Mouse (Mus musculus) kidney, postnatal 10 days (tissue): ENCODE measurements around the gene Idh2.
"Not testable (repeated sequence)": the region's sequence is repeated elsewhere in the genome, so short reads cannot be mapped to it uniquely, and the experiment has no call there.

Source experiments
- DNase-seq: peaks from one replicate; pipeline ENCODE4 v3.0.0; 2021; ENCODE audit warnings: mixed read lengths

The Idh2 gene

DNA sequence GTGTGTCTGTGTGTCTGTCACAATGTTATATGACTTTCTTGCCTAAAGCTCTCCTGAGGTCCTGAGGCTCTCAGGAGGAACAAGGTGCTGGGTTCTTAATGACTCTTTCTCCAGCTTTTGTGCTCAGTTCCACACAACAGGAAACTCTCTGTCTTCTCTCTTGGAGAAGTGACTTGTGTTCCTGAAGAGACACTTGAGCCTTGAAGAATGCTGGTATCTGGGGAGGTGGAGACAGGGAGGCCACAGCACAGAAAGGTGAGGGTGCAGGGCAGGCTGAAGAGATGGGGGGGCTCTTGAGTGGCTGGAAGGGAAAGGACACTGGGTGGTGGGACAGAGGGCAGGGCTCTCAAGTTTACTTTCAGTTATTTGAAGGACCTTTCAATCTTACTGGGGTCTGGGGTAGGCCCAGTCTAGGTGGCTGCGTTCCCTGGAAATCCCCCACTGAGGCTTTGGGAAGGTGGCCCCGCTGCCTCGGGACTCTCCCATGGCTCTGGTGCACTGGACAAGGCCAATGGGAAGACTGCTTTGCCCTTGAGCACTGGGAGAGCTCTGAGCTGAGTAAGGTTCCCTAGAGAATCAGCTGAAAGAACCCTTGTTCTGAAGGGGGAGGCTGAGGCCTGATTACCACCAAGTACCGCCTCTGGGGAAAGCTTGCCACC is 56.7 kb downstream of the Idh2 start:
- no peak for DNase-seq

DNA sequence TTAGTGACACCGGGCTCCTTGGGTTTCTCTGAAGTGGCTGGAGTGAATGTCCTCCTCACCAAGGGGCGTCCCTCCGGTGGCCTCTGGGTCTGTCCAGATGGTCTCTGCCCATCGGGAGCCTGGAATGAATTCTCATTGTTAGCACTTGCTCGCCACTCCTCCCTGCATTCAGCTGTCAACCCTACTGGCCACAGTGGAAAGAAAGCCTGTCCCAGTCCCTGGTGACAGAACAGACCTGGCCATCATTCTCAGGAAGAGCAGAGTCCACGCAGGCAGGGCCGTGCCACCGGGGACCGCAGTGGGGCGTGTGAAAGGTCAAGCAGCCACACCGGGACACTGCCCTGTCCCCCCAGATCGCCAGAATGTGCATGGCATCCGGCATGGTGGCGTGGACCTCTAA is 57.4 kb downstream of the Idh2 start:
- peak; percentile 50 for DNase-seq

GRCm38 (mm10) chr7:80057002-80057691 is 58.0 kb downstream of the Idh2 start:
- peak; percentile 78 for DNase-seq

DNA sequence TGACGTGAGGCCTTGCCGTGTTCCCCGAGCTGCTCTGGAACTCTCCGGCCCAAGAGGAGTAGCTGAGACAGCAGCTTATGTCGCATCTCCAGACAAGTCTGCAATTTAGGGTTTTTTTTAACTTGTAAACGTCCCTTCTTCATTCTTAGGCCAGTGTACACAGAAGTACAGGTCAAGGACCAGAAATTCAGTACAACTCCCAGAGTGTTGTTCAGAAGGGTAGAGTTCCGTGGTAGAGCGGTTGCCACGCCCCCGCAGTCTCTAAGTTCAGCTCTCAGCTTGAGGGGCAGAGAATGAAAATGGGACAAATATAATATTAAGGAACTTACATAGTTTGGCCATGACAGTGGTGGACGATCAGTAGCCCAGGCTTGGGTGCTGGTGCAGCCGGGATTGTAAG is 59.4 kb downstream of the Idh2 start:
- no peak for DNase-seq

GRCm38 (mm10) chr7:80053147-80053546 is 62.0 kb downstream of the Idh2 start:
- DNase-seq = no peak

- DNase-seq = peak; percentile 89
Measured at GRCm38 (mm10) chr7:80052261-80052660, 62.9 kb downstream of the Idh2 start.

DNA sequence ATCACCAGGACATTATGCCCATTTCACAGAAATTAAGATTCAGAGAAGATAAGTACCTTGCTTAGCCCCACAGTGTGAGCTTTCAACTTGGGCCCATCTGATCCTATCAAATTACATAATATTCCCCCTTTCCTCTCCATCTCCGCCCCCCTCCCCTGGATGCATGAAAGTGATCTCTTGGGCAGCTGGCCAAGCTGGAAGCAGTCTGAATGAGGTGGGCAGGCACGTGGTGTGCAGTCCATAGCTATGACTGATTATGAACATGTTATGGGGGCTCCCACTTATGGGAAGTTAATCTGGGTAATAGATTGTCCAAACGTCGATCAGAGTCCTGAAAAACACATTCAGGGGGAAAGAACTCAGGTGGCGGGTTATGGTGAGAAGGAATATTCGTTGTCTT is 63.4 kb downstream of the Idh2 start:
- DNase-seq = peak; percentile 64

DNA sequence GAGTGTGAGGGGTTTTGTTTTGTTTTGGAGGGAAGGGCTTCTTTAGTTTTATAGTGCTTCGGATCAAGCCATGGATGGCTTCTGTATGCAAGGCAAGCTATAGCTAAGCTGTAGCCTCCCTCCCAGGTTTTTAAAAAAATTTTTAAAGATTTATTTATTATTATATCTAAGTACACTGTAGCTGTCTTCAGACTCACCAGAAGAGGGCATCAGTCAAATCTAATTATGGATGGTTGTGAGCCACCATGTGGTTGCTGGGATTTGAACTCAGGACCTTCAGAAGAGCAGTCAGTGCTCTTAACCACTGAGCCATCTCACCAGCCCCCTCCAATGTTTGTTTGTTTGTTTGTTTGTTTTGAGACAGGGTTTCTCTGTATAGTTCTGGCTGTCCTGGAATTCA is 64.8 kb downstream of the Idh2 start:
- not testable (repeated sequence) for DNase-seq

- DNase-seq = no peak
Measured at GRCm38 (mm10) chr7:80049746-80050145, 65.4 kb downstream of the Idh2 start.

DNA sequence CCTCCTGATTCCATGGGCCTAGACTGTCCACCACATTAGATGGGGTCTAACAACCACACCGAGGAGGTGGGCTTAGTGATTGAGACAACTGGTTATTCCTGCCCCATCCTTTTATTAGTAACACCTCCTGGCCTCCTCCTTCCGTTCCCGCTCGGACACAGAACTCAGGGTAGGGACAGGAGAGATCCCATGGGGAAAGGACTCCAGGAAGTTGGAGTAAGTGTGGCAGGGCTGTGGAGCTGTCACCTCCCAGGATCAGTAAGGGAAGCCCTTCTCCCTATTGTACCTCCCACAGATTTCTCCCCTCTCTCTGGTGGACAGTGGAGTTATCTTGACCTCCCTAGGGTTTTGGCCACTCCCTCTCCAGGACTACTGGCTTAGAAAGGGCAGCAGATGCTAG is 68.2 kb downstream of the Idh2 start:
- DNase-seq = no peak
